Mouse (Mus musculus): Measurements from ENCODE around the gene Dpm1.

GRCm38 (mm10) chr2:168248167-168248855 lies 17.9 kb upstream of the Dpm1 start:
- TF ChIP-seq CTCF (IDR thresholded peaks at IDR 0.05; ENCODE audit: extremely low read depth, insufficient read depth, low read length) = no peak
- no peak for TF ChIP-seq POLR2A (IDR thresholded peaks at IDR 0.05; ENCODE audit: extremely low read depth, insufficient read depth, low read length)

Data from cortical plate, adult 2 months (tissue).